Mouse (Mus musculus) thymus, adult 2 months (tissue): ENCODE data around the gene Ppat.

Experiments
- CTCF ChIP-seq: fragments of 200-500 bp; IDR thresholded peaks from 2 replicates; pipeline ENCODE4 v1.5.1; 2012; ENCODE audit warnings: mild to moderate bottlenecking, control low read depth, low read length, moderate library complexity, borderline replicate concordance; ENCODE audit not compliant: control insufficient read depth, poor library complexity, insufficient read depth; ENCODE audit errors: extremely low read depth
- POLR2A ChIP-seq: fragments of 200-500 bp; IDR thresholded peaks from 2 replicates; pipeline ENCODE4 v1.6.1; 2012; ENCODE audit warnings: mild to moderate bottlenecking, low read length, control low read depth, moderate library complexity; ENCODE audit not compliant: control insufficient read depth, poor library complexity, insufficient read depth; ENCODE audit errors: extremely low read depth

GRCm38 (mm10) chr5:76953794-76954193, 2.4 kb upstream of the Ppat start:
- TF ChIP-seq POLR2A (no peak), CTCF (no peak)
